Mouse (Mus musculus): ENCODE data around the gene Mybbp1a. TPM values are rescaled to one million over a fixed set of nuclear protein-coding genes. Genes with fewer than 3 reads are reported as not detected.
"Not testable (repeated sequence)": the region's sequence is repeated elsewhere in the genome, so short reads cannot be mapped to it uniquely, and the experiment has no call there.

Mybbp1a gene
- polyA plus RNA-seq, 1 experiment from 2014 or later, result 136 TPM

DNA sequence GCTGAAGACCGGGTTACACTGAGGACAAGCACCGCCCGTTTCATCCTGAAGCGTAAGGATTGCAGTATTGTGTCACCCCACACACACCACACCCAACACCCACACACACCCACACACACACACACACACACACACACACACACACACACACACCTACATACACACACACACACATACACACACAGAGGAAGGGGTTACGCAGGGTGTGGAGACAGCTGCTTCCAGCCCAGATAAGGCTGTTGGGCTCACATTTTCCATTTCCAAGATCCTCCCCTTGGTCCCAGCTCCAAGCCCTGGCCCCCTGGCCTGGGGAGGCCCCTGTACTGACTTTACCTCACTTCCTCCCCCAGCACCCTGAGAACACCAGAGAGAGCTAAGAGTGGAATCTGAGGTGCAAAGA is 24.5 kb upstream of the Mybbp1a start:
- H3K4me2 ChIP-seq (replicated peaks), result no peak overlapping the region
- ATAC-seq (ENCODE audit: low FRiP score, low read depth), result no peak
- no peaks in the 10 kb centered on the region for H3K9me3 ChIP-seq
- no peak overlapping the region for H3K27ac ChIP-seq (replicated peaks)
- H3K36me3 ChIP-seq, result no peaks in the 10 kb centered on the region
- H3K27me3 ChIP-seq, result peaks cover 36% of the 10 kb centered on the region
- WGBS, result 89% methylated on average over 5 of the region's 5 CpGs
- no peak overlapping the region for H3K4me3 ChIP-seq
- no peak overlapping the region for H3K9ac ChIP-seq (replicated peaks)
- H3K4me1 ChIP-seq, result peaks cover 17% of the 10 kb centered on the region

DNA sequence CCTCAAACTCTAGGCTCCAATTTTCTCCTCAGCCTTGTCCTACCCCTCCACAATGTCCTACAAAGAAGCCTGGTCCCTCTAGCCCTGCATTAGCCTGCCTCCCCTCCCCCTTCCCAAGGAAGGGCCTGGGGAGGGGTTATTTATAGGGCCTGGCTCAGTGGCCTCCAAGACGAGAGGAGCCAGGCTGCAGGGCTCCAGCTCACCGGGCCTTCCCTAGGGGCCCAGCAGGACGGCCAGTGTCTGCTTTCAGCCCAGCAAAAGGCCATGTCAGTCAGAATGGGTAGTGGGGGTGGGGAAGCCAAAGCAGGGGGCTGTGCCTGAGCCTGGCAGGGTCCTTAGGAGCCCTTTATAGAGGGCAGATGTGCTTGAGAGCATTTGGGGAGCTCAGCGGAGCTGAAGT is 23.8 kb upstream of the Mybbp1a start:
- peaks cover 29% of the 10 kb centered on the region for H3K27me3 ChIP-seq
- H3K4me2 ChIP-seq (replicated peaks), result 0 out of 2 replicates have a peak overlapping the region, but pooled peaks have one; percentile 13
- H3K9me3 ChIP-seq, result no peaks in the 10 kb centered on the region
- H3K4me1 ChIP-seq, result peaks cover 13% of the 10 kb centered on the region
- no peak overlapping the region for H3K4me3 ChIP-seq
- 0 out of 2 replicates have a peak overlapping the region, but pooled peaks have one; percentile 30 for H3K27ac ChIP-seq (replicated peaks)
- WGBS, result 1% methylated on average over 4 of the region's 4 CpGs
- H3K9ac ChIP-seq (replicated peaks), result no peak overlapping the region
- no peaks in the 10 kb centered on the region for H3K36me3 ChIP-seq
- peak; percentile 27; the same call in 1 of the 2 replicates for ATAC-seq (ENCODE audit: low FRiP score, low read depth)

GRCm38 (mm10) chr11:72418227-72418626 is 22.9 kb upstream of the Mybbp1a start:
- WGBS, result 39% methylated on average over 8 of the region's 8 CpGs
- H3K27me3 ChIP-seq, result peaks cover 20% of the 10 kb centered on the region
- H3K9ac ChIP-seq (replicated peaks), result no peak overlapping the region
- no peak for ATAC-seq (ENCODE audit: low FRiP score, low read depth)
- no peaks in the 10 kb centered on the region for H3K9me3 ChIP-seq
- no peak overlapping the region for H3K4me3 ChIP-seq
- peaks cover 13% of the 10 kb centered on the region for H3K4me1 ChIP-seq
- H3K4me2 ChIP-seq (replicated peaks), result no peak overlapping the region
- no peaks in the 10 kb centered on the region for H3K36me3 ChIP-seq
- no peak overlapping the region for H3K27ac ChIP-seq (replicated peaks)

GRCm38 (mm10) chr11:72419006-72419405 is 22.1 kb upstream of the Mybbp1a start:
- Histone ChIP-seq H3K4me1 (peaks cover 13% of the 10 kb centered on the region), H3K4me2 (replicated peaks) (no peak overlapping the region), H3K9me3 (no peaks in the 10 kb centered on the region), H3K36me3 (no peaks in the 10 kb centered on the region), H3K4me3 (no peak overlapping the region), H3K9ac (replicated peaks) (no peak overlapping the region), H3K27me3 (peaks cover 13% of the 10 kb centered on the region; the same call in 1 of the 2 replicates), H3K27ac (replicated peaks) (no peak overlapping the region)
- WGBS, result 93% methylated on average over 6 of the region's 6 CpGs
- ATAC-seq (ENCODE audit: low FRiP score, low read depth), result no peak

- Histone ChIP-seq H3K27ac (replicated peaks) (no peak overlapping the region), H3K4me1 (peaks cover 13% of the 10 kb centered on the region), H3K4me3 (no peak overlapping the region), H3K36me3 (no peaks in the 10 kb centered on the region), H3K4me2 (replicated peaks) (no peak overlapping the region), H3K27me3 (peaks cover 8% of the 10 kb centered on the region; the same call in 1 of the 2 replicates), H3K9ac (replicated peaks) (no peak overlapping the region), H3K9me3 (no peaks in the 10 kb centered on the region)
- ATAC-seq (ENCODE audit: low FRiP score, low read depth), result no peak
- 81% methylated on average over 6 of the region's 6 CpGs for WGBS
These were observed 20.6 kb upstream of the Mybbp1a start for GRCm38 (mm10) chr11:72420460-72421122.

- Histone ChIP-seq H3K9me3 (no peaks in the 10 kb centered on the region), H3K4me1 (peaks cover 13% of the 10 kb centered on the region), H3K36me3 (no peaks in the 10 kb centered on the region), H3K27me3 (peaks cover 6% of the 10 kb centered on the region; the same call in 1 of the 2 replicates), H3K4me3 (no peak overlapping the region), H3K9ac (replicated peaks) (no peak overlapping the region), H3K27ac (replicated peaks) (no peak overlapping the region), H3K4me2 (replicated peaks) (no peak overlapping the region)
- no peak for ATAC-seq (ENCODE audit: low FRiP score, low read depth)
- 88% methylated on average over 11 of the region's 11 CpGs for WGBS
These were observed 19.5 kb upstream of the Mybbp1a start for GRCm38 (mm10) chr11:72421518-72422278.

- no peaks in the 10 kb centered on the region for H3K36me3 ChIP-seq
- no peaks in the 10 kb centered on the region for H3K9me3 ChIP-seq
- ATAC-seq (ENCODE audit: low FRiP score, low read depth), result no peak
- H3K4me2 ChIP-seq (replicated peaks), result no peak overlapping the region
- no peaks in the 10 kb centered on the region for H3K27me3 ChIP-seq
- no peaks in the 10 kb centered on the region for H3K4me1 ChIP-seq
- WGBS, result 86% methylated on average over 4 of the region's 4 CpGs
- H3K27ac ChIP-seq (replicated peaks), result no peak overlapping the region
- H3K4me3 ChIP-seq, result no peak overlapping the region
- no peak overlapping the region for H3K9ac ChIP-seq (replicated peaks)
These were observed 17.5 kb upstream of the Mybbp1a start for GRCm38 (mm10) chr11:72423686-72424085.

- Histone ChIP-seq H3K36me3 (no peaks in the 10 kb centered on the region), H3K4me2 (replicated peaks) (no peak overlapping the region), H3K27ac (replicated peaks) (no peak overlapping the region), H3K27me3 (no peaks in the 10 kb centered on the region), H3K9me3 (no peaks in the 10 kb centered on the region), H3K9ac (replicated peaks) (no peak overlapping the region), H3K4me3 (no peak overlapping the region), H3K4me1 (no peaks in the 10 kb centered on the region)
- ATAC-seq (ENCODE audit: low FRiP score, low read depth), result no peak
These were observed 16.0 kb upstream of the Mybbp1a start for GRCm38 (mm10) chr11:72425201-72425600.

- Histone ChIP-seq H3K27me3 (no peaks in the 10 kb centered on the region), H3K27ac (replicated peaks) (no peak overlapping the region), H3K4me2 (replicated peaks) (no peak overlapping the region), H3K9ac (replicated peaks) (no peak overlapping the region), H3K4me1 (no peaks in the 10 kb centered on the region), H3K4me3 (no peak overlapping the region), H3K36me3 (no peaks in the 10 kb centered on the region), H3K9me3 (no peaks in the 10 kb centered on the region)
- no peak for ATAC-seq (ENCODE audit: low FRiP score, low read depth)
These were observed 14.3 kb upstream of the Mybbp1a start for GRCm38 (mm10) chr11:72426884-72427283.

- 0 out of 2 replicates have a peak overlapping the region, but pooled peaks have one; percentile 7 for H3K4me2 ChIP-seq (replicated peaks)
- ATAC-seq (ENCODE audit: low FRiP score, low read depth), result no peak
- H3K27me3 ChIP-seq, result no peaks in the 10 kb centered on the region
- H3K4me3 ChIP-seq, result no peak overlapping the region
- H3K9me3 ChIP-seq, result no peaks in the 10 kb centered on the region
- 0% methylated on average over 5 of the region's 5 CpGs for WGBS
- no peaks in the 10 kb centered on the region for H3K36me3 ChIP-seq
- H3K4me1 ChIP-seq, result no peaks in the 10 kb centered on the region
- no peak overlapping the region for H3K9ac ChIP-seq (replicated peaks)
- H3K27ac ChIP-seq (replicated peaks), result no peak overlapping the region
These were observed 12.5 kb upstream of the Mybbp1a start for GRCm38 (mm10) chr11:72428694-72429093.

DNA sequence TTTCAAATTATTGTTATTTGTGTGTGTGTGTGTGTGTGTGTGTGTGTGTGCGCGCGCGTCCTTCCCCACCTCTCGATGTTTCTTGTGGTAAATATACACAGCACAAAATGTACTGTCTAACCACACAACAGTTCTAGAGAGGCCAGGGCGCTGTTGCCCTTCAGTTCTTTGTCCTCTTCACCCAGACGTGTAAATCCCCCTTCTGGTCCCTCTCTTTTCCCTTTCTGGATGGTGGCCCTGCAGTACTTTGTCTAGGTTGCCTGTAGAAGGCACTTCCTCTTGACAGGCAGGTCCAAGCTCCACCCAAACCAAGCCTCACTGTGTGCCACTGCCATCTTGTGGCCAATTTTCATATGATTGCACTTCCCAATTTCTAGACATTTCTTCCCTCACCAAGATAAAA is 11.9 kb upstream of the Mybbp1a start:
- H3K4me3 ChIP-seq, result 0 out of 2 replicates have a peak overlapping the region, but pooled peaks have one; percentile 13
- H3K36me3 ChIP-seq, result no peaks in the 10 kb centered on the region

DNA sequence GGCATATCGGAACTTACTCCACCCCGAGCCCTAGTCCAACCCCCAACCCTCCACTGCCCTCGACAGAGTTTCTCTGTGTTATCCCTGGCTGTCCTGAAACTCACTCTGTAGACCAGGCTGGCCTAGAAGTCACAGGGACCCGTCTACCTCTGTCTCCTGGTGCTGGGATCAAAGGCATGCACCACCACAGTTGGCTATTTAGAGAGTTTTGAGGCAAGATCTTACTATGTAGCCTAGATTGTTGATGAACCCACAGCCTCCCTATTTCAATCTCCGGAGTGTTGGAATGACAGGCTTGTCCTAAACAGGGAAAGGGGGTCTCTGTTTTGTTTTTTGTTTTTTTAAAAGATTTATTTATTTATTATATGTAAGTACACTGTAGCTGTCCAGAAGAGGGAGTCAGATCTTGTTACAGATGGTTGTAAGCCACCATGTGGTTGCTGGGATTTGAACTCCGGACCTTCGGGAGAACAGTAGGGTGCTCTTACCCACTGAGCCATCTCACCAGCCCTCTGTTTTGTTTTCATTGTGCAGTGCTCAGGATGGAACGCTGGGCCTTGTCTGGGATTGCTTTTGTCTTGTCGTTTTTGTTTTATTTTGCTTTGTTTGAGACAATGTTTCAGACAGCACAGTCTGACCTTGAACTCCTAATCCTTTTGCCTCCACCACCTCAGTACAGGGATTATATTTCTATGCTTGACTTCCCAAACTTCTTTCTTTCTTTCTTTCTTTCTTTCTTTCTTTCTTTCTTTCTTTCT is 10.7 kb upstream of the Mybbp1a start:
- H3K9me3 ChIP-seq; ATAC-seq (ENCODE audit: low FRiP score, low read depth); H3K4me2 ChIP-seq (replicated peaks); H3K27me3 ChIP-seq; H3K4me3 ChIP-seq; H3K9ac ChIP-seq (replicated peaks); H3K27ac ChIP-seq (replicated peaks); H3K36me3 ChIP-seq; H3K4me1 ChIP-seq: not testable (repeated sequence)
- 55% methylated on average over 9 of the region's 9 CpGs for WGBS

More for the DNA sequence above, 11.9 kb upstream of the Mybbp1a start:
- no peak overlapping the region for H3K9ac ChIP-seq (replicated peaks)
- WGBS, result 45% methylated on average over 7 of the region's 7 CpGs
- no peak overlapping the region for H3K27ac ChIP-seq (replicated peaks)
- no peaks in the 10 kb centered on the region for H3K4me1 ChIP-seq
- H3K27me3 ChIP-seq, result no peaks in the 10 kb centered on the region
- H3K9me3 ChIP-seq, result no peaks in the 10 kb centered on the region
- no peak; the same call in 1 of the 2 replicates for ATAC-seq (ENCODE audit: low FRiP score, low read depth)
- H3K4me2 ChIP-seq (replicated peaks), result no peak overlapping the region; the same call in 1 of the 2 replicates
